Mouse (Mus musculus): ENCODE data around the gene Cacnb1. TPM values are rescaled to one million over a fixed set of nuclear protein-coding genes. Genes with fewer than 3 reads are reported as not detected.

The Cacnb1 gene
- total and polyA plus RNA-seq, 3 experiments = 0.36 to 0.55 TPM; not detected in 1

DNA sequence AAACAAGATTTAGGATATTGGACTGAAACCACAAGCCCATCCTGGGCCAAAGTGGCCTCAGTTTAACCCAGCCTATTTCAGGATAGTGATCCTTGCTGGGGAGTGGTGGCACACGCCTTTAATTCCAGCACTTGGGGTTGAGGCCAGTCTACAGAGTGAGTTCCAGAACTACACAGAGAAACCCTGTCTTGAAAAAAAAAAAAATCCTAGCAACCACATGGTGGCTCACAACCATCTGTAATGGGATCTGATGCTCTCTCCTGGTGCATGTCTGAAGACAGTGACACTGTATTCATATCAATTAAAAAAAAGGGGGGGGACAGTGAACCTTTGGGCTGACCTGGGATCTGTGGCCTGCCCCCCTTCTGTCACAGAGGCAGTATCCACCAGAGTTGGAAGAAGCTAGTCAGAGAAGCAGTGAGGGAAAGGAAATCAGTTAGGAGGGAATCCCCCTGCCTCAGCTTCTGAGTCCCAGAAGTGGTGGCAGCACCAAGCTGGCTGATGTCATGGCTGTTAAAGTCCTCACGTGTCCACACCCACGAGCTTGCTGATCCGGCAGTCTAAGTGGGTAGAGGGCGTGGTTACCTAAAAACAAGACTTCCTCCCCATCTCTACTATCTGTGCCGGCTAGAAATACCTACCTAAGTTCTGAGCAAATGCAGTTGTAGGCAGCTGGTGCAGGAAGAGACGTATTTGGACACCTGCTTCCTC, 23.8 kb downstream of the Cacnb1 start:
- TF ChIP-seq MAZ (IDR thresholded peaks at IDR 0.05; ENCODE audit: low read depth, low read length) = no peak
- TF ChIP-seq ELF1 (IDR thresholded peaks at IDR 0.05; ENCODE audit: low read depth, low read length) = no peak
- no peak for TF ChIP-seq NELFE (IDR thresholded peaks at IDR 0.05; ENCODE audit: low read depth, low read length)
- TF ChIP-seq ETS1 (conservative IDR thresholded peaks at IDR 0.05; ENCODE audit: low read depth, low read length) = peak; percentile 99
- no peak for TF ChIP-seq CHD2 (IDR thresholded peaks at IDR 0.05; ENCODE audit: low read length)
- peak; percentile 72 for TF ChIP-seq MEF2A (IDR thresholded peaks at IDR 0.05; ENCODE audit: borderline replicate concordance, low read depth, low read length)
- TF ChIP-seq MAFK (IDR thresholded peaks at IDR 0.05; ENCODE audit: insufficient replicate concordance, low read length) = no peak
- peak; percentile 54 for TF ChIP-seq MXI1 (IDR thresholded peaks at IDR 0.05; ENCODE audit: low read depth, low read length)
- 0 out of 2 replicates have a peak, but pooled peaks have one; percentile 51 for TF ChIP-seq JUND (conservative IDR thresholded peaks at IDR 0.05; ENCODE audit: low read depth, low read length)
- TF ChIP-seq IRF4 (IDR thresholded peaks at IDR 0.05; ENCODE audit: low read depth, low read length) = no peak
- TF ChIP-seq HCFC1 (IDR thresholded peaks at IDR 0.05; ENCODE audit: low read depth, low read length) = no peak
- TF ChIP-seq USF2 (conservative IDR thresholded peaks at IDR 0.05; ENCODE audit: low read depth, low read length) = peak; percentile 71
- TF ChIP-seq BHLHE40 (IDR thresholded peaks at IDR 0.05; ENCODE audit: low read depth, low read length) = peak; percentile 99
- no peak for TF ChIP-seq E2F4 (IDR thresholded peaks at IDR 0.05; ENCODE audit: insufficient replicate concordance, low read depth, low read length)
- TF ChIP-seq PAX5 (IDR thresholded peaks at IDR 0.05; ENCODE audit: low read length) = no peak
- TF ChIP-seq UBTF (IDR thresholded peaks at IDR 0.05; ENCODE audit: low read depth, low read length) = no peak
- TF ChIP-seq KAT2A (IDR thresholded peaks at IDR 0.05; ENCODE audit: insufficient replicate concordance, low read length) = no peak
- TF ChIP-seq EP300 (IDR thresholded peaks at IDR 0.05; ENCODE audit: low read length) = peak; percentile 77
- no peak; the same call in none of the 2 replicates for TF ChIP-seq SIN3A (IDR thresholded peaks at IDR 0.05; ENCODE audit: low read length)
- no peak for TF ChIP-seq ZKSCAN1 (IDR thresholded peaks at IDR 0.05; ENCODE audit: borderline replicate concordance, low read depth, low read length)
- TF ChIP-seq ZNF384 (IDR thresholded peaks at IDR 0.05; ENCODE audit: low read depth, low read length) = peak; percentile 93
- 0 out of 2 replicates have a peak, but pooled peaks have one; percentile 36 for TF ChIP-seq NRF1 (IDR thresholded peaks at IDR 0.05; ENCODE audit: low read depth, low read length)
- TF ChIP-seq RAD21 (IDR thresholded peaks at IDR 0.05; ENCODE audit: low read depth, low read length) = no peak; the same call in 1 of the 2 replicates
- peak; percentile 19 for TF ChIP-seq SMC3 (IDR thresholded peaks at IDR 0.05; ENCODE audit: low read depth, low read length)
- TF ChIP-seq TBP (conservative IDR thresholded peaks at IDR 0.05; ENCODE audit: low read depth, low read length) = no peak; the same call in 1 of the 2 replicates
- TF ChIP-seq POLR2AphosphoS2 (IDR thresholded peaks at IDR 0.05; ENCODE audit: low read depth, low read length) = no peak; the same call in 1 of the 2 replicates
- peak; percentile 80; the same call in 1 of the 2 replicates for TF ChIP-seq MAX (IDR thresholded peaks at IDR 0.05; ENCODE audit: low read length)
- TF ChIP-seq TCF12 (IDR thresholded peaks at IDR 0.05; ENCODE audit: low read depth, low read length) = peak; percentile 80
- peak; percentile 74 for TF ChIP-seq USF1 (IDR thresholded peaks at IDR 0.05; ENCODE audit: low read depth, low read length)
- TF ChIP-seq RCOR1 (conservative IDR thresholded peaks at IDR 0.05; ENCODE audit: low read depth, low read length) = no peak
- TF ChIP-seq GABPA (IDR thresholded peaks at IDR 0.05; ENCODE audit: insufficient replicate concordance, low read depth, low read length) = no peak
- TF ChIP-seq POLR2A (IDR thresholded peaks at IDR 0.05; ENCODE audit: low read depth, low read length) = peak; percentile 35; the same call in 1 of the 2 replicates
- TF ChIP-seq ZC3H11A (IDR thresholded peaks at IDR 0.05; ENCODE audit: low read depth, low read length) = no peak
- no peak; a peak in 1 of 4 replicates for TF ChIP-seq CTCF (conservative IDR thresholded peaks at IDR 0.05 in 1 of 2, IDR thresholded peaks at IDR 0.05 in 1 of 2; ENCODE audit: low read depth in 2 of 2, low read length in 2 of 2)
- TF ChIP-seq JUN (IDR thresholded peaks at IDR 0.05; ENCODE audit: insufficient read depth, low read depth, low read length) = peak; percentile 79
- TF ChIP-seq CHD1 (IDR thresholded peaks at IDR 0.05; ENCODE audit: low read depth, low read length) = no peak
- TF ChIP-seq ZMIZ1 (IDR thresholded peaks at IDR 0.05; ENCODE audit: low read depth, low read length) = no peak
- TF ChIP-seq MYC (IDR thresholded peaks at IDR 0.05; ENCODE audit: low read depth, low read length) = peak; percentile 63; the same call in 1 of the 2 replicates
- peak; percentile 98 for DNase-seq (ENCODE audit: extremely low read depth)
- H3K36me3 ChIP-seq (replicated peaks in 1 of 2; ENCODE audit: control insufficient read depth in 1 of 2, insufficient read depth in 1 of 2, low read length in 1 of 2) = no peaks in the 10 kb centered on the region
- no peaks in the 10 kb centered on the region for H3K9me3 ChIP-seq (replicated peaks; ENCODE audit: low read length)
- in situ Hi-C loops (cut with MboI; ENCODE audit: low pct_ligation_motif_present, low pct_unique_long_range_greater_than_20kb, low sequenced_read_pairs) = no loop called here
- no peaks in the 10 kb centered on the region for H3K27me3 ChIP-seq (replicated peaks)
- dilution Hi-C loops (cut with MboI; ENCODE audit: extremely low pct_ligation_motif_present, extremely low pct_unique_long_range_greater_than_20kb, low sequenced_read_pairs) = no loop called here
- H3K4me2 ChIP-seq (ENCODE audit: insufficient read depth, low read depth, poor library complexity, severe bottlenecking) = peak overlapping the region; percentile 69
- peak overlapping the region; percentile 88 for H3K27ac ChIP-seq (ENCODE audit: insufficient read depth, low read depth)
- H3K4me1 ChIP-seq (ENCODE audit: control insufficient read depth in 1 of 2, insufficient read depth in 2 of 2) = peaks cover 42 to 85% of the 10 kb centered on the region in 2 experiments
- H3K9ac ChIP-seq (ENCODE audit: insufficient read depth, low read depth) = peak overlapping the region; percentile 23
- H3K4me3 ChIP-seq (replicated peaks in 1 of 3; ENCODE audit: low read depth in 2 of 3, low read length in 2 of 3, poor library complexity in 1 of 3) = peak overlapping the region in 1 of 3 experiments; percentile 23
- no peaks in the 10 kb centered on the region for H3K79me2 ChIP-seq (replicated peaks; ENCODE audit: control insufficient read depth, extremely low read depth, insufficient read depth, poor library complexity, severe bottlenecking)
